Mouse (Mus musculus): ENCODE results near the gene Rpain.

DNA sequence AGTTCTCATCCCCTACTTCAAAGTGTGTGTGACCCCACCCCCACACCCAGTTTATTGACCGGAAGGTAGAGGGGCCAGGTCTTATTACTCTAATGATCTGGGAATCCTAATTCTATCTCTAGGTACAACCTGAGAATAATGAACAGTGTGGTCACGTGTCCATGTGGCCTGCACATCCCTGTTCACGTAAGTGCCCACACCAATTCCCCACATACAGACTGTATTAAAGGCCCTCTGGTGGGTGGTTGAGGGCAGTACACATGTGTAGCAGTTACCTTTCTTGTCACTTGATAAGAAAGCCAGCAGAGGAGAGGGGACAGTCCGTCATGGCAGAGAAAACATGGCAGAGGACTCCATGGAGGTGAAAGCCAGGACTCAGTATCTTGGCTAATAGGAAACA lies 3.9 kb downstream of the Rpain start:
- no peak for TF ChIP-seq CHD2 (IDR thresholded peaks at IDR 0.05; ENCODE audit: low read length)
- TF ChIP-seq MAZ (IDR thresholded peaks at IDR 0.05; ENCODE audit: low read depth, low read length) = no peak
- TF ChIP-seq CTCF (conservative IDR thresholded peaks at IDR 0.05 in 1 of 2, IDR thresholded peaks at IDR 0.05 in 1 of 2; ENCODE audit: low read depth in 2 of 2, low read length in 2 of 2) = peak; percentile 61 to 62
- no peak for TF ChIP-seq POLR2A (IDR thresholded peaks at IDR 0.05; ENCODE audit: low read depth, low read length)
- TF ChIP-seq TBP (conservative IDR thresholded peaks at IDR 0.05; ENCODE audit: low read depth, low read length) = no peak
- TF ChIP-seq EP300 (IDR thresholded peaks at IDR 0.05; ENCODE audit: low read length) = no peak
- TF ChIP-seq JUND (conservative IDR thresholded peaks at IDR 0.05; ENCODE audit: low read depth, low read length) = no peak
- no peak for TF ChIP-seq TCF12 (IDR thresholded peaks at IDR 0.05; ENCODE audit: low read depth, low read length)
- TF ChIP-seq MYC (IDR thresholded peaks at IDR 0.05; ENCODE audit: low read depth, low read length) = peak; percentile 40; the same call in 1 of the 2 replicates
- TF ChIP-seq POLR2AphosphoS2 (IDR thresholded peaks at IDR 0.05; ENCODE audit: low read depth, low read length) = no peak

Measured in CH12.LX (cell line).